Mouse (Mus musculus) erythroblast, adult 5-6 weeks (primary cell): Measurements from ENCODE around the gene Lgalsl. TPM values are rescaled to one million over a fixed set of nuclear protein-coding genes. Genes with fewer than 3 reads are reported as not detected.

Source experiments
- ATAC-seq: replicated peaks from 2 replicates; pipeline ENCODE4 v1.8.0; 2016; ENCODE audit warnings: moderate number of reproducible peaks, mild to moderate bottlenecking, moderate TSS enrichment, inconsistent platforms; ENCODE audit not compliant: poor library complexity, low FRiP score, severe bottlenecking
- total RNA-seq, 2 experiments: library from RNA; stranded (forward) in 1 of 2; stranded (reverse) in 1 of 2; fragments of 150-400 nt in 1 of 2; fragments of 200-764, 138-1000 nt in 1 of 2; gene quantifications; 2 replicates each; pipeline versions ENCODE4 v1.2.3 to v1.2.4; 2015 to 2017; ENCODE audit warnings: low replicate concordance in 2 of 2

The Lgalsl gene
- total RNA-seq, 2 experiments from 2014 or later = 1.0 to 4.8 TPM

DNA sequence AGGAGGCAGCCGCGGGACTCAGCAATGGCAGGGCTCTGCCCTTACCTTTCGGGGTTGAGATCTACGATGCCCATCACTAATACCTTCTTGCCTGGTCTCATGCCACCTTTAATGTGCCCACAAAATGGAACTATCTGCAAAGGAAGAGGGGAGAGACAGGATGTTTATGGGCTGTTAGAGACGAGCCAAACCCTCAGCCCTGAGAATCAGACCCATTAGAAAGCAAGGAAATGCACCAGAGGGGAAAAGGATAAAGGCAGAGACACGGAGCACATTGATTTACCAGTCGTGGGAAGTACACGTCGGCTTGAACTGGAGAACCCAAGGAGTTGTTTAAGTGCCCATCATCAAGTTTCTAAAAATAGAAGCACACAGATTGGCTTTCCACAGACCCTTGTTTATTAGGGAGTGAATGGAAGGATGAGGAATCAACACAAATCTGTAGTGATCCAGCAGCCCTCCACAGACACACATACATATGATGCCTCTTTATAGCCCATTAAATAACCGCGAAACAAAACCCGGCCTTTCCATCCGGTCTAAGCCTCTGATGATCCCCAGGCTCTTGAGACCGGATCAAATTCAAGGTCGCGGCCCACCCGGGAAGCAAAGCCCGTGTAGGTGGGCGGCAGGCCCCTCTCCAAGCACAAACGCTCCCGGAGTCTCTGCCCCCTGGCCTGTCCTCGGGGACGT, 717 bp downstream of the Lgalsl start:
- ATAC-seq = no peak

GRCm38 (mm10) chr11:20829056-20829686, 1.7 kb downstream of the Lgalsl start:
- no peak for ATAC-seq

DNA sequence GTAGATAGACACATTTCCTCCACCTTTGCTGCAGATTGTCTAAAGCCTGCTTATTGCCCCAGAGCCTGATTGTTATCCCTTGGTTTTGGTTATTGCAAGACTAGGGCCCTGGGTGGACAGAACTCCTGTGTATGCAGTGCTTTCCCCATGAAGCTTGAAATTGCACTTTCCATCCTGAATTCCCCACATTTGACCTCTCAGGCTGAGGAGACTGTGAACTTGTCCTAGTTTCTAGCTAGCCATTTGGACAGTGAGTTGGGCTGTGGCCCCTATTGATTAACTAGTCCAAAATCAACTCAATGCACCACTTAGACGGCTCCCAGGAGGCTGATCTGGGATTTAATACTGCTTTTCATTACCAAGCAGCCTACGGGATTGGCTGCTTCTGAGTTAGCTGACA, 6.9 kb downstream of the Lgalsl start:
- no peak for ATAC-seq

GRCm38 (mm10) chr11:20823301-20823700, 7.6 kb downstream of the Lgalsl start:
- no peak for ATAC-seq

GRCm38 (mm10) chr11:20821351-20821750, 9.5 kb downstream of the Lgalsl start:
- ATAC-seq = no peak

DNA sequence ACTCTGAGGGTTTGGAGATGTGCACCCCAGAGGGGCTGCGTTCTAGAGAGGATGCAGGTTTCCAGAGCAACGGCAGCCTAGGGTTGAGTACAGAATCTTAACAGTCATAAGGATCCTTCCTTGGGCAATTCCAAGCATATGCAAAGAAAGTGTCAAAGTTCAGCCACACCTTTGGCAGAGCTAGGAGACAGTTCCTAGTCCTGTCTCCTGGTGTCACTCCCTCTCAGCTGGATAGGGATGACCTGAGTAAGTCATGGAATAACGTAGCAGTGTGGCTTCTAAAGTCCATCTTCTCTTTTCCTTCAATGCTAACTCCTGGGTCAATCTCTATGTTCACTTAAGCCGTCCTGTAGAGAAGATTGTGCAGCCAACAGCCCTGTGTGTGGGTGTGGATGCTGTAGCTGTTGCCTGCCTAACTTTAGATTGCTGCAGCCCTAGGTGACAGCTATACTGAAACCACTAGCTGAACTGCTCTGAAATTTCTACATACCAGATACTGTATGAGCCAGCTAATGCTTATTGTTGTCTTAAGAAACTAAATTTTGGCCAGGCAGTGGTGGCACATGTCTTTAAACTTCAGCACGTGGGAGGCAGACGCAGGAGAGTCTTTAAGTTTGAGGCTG, 16.8 kb downstream of the Lgalsl start:
- no peak for ATAC-seq

DNA sequence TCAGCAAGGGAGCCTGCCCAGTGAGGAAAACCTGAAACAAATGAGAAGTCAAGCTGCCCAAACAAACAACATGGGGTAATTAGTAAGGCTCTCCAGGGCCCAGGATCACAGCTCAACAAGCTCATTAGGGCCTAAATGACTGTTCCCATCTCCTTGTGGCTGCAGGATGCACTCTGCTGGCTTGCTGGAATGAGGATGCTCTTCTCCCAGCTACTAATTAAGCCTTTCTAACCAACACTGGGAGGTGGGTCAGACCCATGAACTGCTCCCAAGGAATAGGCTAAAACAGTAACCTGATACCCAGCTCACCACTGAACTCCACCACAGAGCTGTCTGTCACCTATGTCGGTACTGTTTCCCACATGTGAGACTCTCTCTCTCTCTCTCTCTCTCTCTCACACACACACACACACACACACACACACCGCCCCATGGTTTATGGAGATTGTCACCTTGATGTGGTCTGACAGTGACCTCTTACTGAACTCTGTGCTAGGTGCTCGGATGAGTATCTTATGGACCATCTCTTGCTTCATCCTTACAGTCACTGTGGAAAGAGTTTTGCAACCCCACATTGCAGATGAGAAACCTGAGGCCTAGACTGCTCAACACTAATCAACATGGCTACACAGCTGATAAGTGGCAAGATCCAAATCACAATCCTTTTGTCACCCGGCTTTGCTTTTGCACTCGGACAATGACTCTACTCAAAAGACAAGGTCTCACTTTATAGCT, 18.5 kb downstream of the Lgalsl start:
- ATAC-seq = no peak

DNA sequence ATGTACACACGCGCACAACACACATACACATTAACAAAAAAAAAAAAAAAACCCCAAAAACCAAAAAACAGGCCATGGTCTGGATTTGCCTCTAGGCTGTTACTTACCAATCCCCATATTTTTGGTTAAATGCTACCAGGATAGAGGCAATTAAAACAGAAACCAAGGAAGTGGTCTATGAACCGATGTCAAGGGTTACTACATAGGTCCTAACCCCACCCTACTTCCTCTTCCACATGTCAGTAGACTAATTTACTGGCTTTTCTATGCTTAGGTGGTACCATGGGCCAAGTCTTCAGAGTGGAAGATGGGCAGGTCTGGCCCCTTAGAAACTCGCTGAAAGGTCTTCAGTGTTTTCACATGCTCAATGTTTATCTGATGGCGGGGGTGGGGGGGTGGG, 24.2 kb downstream of the Lgalsl start:
- no peak for ATAC-seq

DNA sequence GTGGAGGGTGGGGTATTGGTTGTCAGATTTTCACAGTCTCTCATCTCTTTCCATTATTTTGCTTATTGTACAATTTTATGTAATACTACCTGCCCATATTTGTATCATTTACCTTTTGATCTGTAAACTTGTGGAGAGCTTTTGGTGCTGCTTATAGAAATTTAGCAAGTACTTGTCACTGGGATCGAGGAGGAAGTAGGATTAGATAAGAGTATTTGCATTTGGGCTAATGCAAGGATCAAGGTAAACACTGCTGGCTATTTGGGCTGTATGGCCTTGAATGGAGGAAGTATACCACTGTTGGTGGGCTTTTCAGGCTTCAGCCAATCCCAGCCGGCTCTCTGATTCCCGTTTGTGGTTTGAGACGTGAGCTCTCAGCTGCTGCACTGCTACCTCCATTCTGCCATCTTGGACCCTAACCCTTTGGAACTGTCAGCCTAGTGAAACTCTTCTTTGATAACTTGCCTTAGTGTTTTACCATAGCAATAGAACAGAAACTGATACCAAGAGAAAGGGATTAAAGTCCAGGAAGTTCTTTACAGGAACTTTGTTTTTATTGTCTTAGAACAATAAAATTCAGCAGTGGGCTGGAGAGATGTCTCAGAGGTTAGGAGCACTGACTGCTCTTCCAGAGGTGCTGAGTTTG, 25.1 kb downstream of the Lgalsl start:
- no peak for ATAC-seq

DNA sequence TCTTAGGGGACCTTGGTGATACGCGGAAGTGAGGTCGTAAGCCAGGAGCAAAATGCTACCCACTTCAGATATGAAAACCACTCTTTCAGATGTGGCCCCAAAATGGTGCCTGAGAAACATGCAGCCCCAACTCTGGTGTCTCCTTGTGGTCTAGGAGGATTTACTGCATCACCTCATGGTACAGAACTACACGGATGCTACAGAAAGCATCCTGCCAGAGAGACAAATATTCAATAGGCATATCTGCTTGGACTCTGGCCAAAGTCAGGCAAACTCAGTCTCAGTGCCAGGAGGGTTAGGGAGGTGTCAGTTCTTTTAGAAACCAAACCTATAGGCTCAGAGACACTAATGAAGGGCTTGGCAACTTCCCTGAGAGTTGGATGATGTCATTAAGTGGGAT, 26.4 kb downstream of the Lgalsl start:
- no peak for ATAC-seq

DNA sequence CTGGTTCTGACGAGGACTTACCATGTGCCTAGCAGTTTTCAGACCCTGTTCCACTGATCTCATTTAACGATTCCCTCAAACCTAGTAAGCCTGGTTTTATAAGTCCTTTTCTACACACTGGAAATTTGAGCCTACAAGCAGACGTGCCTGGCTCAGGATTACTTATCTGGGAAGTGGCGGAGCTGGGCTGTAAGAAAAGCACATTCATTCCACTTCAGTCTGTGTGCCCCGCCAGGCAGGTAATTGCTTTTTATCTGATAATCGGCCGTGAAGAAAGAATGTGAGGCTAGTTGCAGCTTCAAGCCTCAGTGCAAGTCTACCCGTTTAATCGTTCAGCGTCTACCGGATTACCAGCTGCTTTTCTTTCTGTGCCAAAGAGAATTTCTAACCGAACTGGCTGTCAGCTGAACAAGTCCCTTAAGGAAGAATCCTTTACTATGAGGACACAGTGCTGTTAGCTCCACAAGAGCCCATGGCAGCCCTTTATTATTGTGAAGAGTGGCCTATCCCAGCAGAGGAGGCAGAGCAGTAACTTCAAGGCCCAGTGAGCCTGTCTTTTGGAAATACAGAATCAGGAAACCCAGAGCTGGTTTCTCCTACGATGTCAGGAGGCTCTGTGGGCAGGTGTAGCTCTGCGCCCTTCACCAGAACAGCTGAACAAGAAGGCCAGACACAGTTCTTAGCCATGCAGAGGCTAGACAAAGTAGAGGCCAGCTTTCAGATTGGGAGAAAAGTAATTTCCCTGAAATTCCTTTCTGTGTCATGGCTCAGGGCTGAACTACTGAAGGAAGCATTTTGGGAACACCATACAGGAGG, 30.4 kb downstream of the Lgalsl start:
- ATAC-seq = no peak

DNA sequence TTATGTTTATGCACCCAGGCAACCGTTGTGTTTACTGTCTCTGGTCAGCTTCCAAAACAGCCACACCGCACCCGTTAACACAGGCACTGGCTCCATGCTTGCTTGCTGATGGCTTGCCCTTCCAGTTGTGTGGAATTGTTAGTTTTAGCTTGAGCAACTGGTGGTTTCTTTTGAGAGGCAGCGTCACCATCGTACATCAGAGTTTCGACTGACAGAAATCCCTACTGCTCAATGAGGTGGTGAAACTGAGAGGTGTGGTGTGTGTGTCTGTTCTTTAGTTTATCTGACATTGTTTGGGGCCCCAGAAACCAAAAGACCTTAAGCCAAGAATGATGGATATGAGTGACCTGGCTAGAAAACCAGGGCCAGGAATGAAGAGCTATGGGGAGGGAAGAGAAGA, 33.0 kb downstream of the Lgalsl start:
- no peak for ATAC-seq

DNA sequence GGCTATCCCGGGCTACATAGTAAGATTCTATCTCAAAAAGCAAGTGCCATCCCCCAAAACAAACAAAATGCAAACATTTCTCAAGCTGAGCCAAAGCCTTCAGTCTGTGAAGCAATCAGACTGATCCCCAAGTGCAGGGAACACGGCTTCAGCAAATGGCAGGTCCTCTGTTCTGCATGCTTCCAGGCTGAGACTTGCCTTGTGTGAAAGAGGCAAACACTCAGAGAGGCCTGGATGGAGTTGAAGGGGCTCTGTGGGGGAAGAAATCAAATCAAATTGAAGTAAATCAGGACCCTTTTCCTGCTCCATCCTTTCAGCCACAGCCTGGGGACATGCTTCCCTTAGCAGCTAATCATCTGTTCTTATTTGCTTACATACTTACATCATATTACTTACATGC, 35.4 kb downstream of the Lgalsl start:
- ATAC-seq = no peak

GRCm38 (mm10) chr11:20794913-20795254, 36.0 kb downstream of the Lgalsl start:
- ATAC-seq = peak; percentile 46

- ATAC-seq = peak; percentile 88
Observed at GRCm38 (mm10) chr11:20794196-20794912, 36.5 kb downstream of the Lgalsl start.

DNA sequence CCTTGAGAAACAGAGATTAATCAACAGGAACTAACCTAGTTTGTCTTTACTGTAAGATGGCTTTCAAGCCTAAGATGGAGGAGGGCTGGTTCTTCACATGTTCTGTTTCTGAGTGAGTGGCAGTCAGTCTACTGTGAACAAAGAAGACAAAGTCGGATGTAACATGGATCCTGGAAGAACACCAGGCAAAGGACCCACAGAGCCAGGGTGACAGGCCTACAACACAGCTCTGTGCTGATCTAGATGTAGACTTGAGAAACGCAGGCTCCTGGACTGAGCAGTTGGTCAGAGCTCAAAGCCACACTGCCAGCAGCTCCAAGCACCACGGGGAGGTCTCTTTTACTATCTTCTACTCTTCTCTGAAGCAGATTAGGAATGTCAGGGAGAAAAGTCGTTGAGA, 37.2 kb downstream of the Lgalsl start:
- no peak for ATAC-seq

DNA sequence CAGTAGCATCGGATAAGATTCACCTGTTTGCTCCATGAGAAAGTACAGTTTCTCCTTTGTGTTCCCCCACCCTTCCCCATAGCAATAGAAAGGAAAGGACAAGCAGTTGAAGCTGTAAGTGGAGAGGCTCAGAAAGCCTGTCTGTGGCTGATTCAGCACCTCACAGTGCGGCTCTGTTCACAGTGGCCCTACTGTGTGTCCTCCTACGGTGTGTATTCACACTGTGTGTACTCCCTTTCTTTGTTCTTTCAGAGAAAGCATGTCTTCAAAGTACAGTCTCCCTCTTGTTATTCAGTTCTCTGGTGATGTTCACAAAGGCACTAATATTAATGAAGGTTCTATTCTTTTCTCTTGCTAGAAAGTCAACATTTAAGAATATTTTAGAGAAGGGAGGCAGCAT, 38.2 kb downstream of the Lgalsl start:
- ATAC-seq = no peak

DNA sequence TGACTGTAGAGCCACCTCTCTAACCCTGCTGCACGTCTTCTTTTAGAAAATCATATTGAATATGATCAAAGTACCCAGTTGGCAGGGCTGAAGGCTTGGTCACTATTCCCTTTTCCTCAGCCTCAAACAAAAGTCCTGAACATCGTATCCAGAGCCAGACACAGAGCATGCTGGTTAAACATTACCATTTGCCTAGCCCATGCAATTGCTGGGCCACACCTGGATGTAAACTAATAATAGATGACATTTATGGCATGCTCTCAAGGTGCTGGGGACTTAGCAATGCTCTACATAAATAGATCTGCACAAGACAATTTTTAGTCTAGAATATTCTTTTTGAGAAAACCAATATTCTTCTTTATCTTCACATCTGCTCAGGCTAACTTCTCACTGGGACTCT, 39.5 kb downstream of the Lgalsl start:
- ATAC-seq = no peak

GRCm38 (mm10) chr11:20789015-20789414, 41.8 kb downstream of the Lgalsl start:
- ATAC-seq = no peak
